Mouse (Mus musculus) heart, adult 2 months (tissue): ENCODE measurements at regions not wholly inside any gene's neighbourhood (a gene's known extent, or its start where the extent isn't known, plus 50 kb on each side); places are given as distances from the start of the nearest gene placed in this dataset.

Experiments
- CTCF ChIP-seq: fragments of 200-600 bp; IDR thresholded peaks from 2 replicates; pipeline ENCODE4 v1.8.1; 2022; ENCODE audit warnings: antibody characterized with exemption, mild to moderate bottlenecking, moderate library complexity
- POLR2A ChIP-seq: fragments of 200-500 bp; IDR thresholded peaks from 2 replicates; pipeline ENCODE4 v1.6.1; 2011; ENCODE audit warnings: mild to moderate bottlenecking, low read depth, low read length, control low read depth; ENCODE audit not compliant: insufficient read depth

GRCm38 (mm10) chr12:65464246-65464645 is 238.9 kb downstream of the Wdr20rt start:
- no peak for TF ChIP-seq POLR2A
- no peak for TF ChIP-seq CTCF
